Mouse (Mus musculus) ZHBTc4 (cell line): ENCODE data around the gene Gm12166.

Experiments used
- DNase-seq: peaks from one replicate; pipeline ENCODE4 v3.0.0-alpha.2; 2011; ENCODE audit warnings: low read depth, low spot score

Gm12166 gene

GRCm38 (mm10) chr11:46073850-46074688 lies 21.9 kb upstream of the Gm12166 start:
- no peak for DNase-seq

GRCm38 (mm10) chr11:46073061-46073849 lies 21.1 kb upstream of the Gm12166 start:
- no peak for DNase-seq

- no peak for DNase-seq
Observed at GRCm38 (mm10) chr11:46072466-46073060, 20.4 kb upstream of the Gm12166 start.

GRCm38 (mm10) chr11:46070789-46071188 lies 18.7 kb upstream of the Gm12166 start:
- DNase-seq: no peak

- no peak for DNase-seq
Observed at GRCm38 (mm10) chr11:46070161-46070560, 18.0 kb upstream of the Gm12166 start.

- DNase-seq: peak; percentile 56
Observed at GRCm38 (mm10) chr11:46069408-46070003, 17.4 kb upstream of the Gm12166 start.

- peak; percentile 92 for DNase-seq
Observed at GRCm38 (mm10) chr11:46068756-46069407, 16.8 kb upstream of the Gm12166 start.

- DNase-seq: peak; percentile 71
Observed at GRCm38 (mm10) chr11:46067371-46068060, 15.4 kb upstream of the Gm12166 start.

- peak; percentile 53 for DNase-seq
Observed at GRCm38 (mm10) chr11:46065201-46066011, 13.3 kb upstream of the Gm12166 start.

GRCm38 (mm10) chr11:46064767-46065166 lies 12.6 kb upstream of the Gm12166 start:
- no peak for DNase-seq

GRCm38 (mm10) chr11:46062993-46063731 lies 11.0 kb upstream of the Gm12166 start:
- peak; percentile 84 for DNase-seq

GRCm38 (mm10) chr11:46062569-46062968 lies 10.4 kb upstream of the Gm12166 start:
- no peak for DNase-seq

- DNase-seq: no peak
Observed at GRCm38 (mm10) chr11:46061776-46062445, 9.8 kb upstream of the Gm12166 start.

- DNase-seq: no peak
Observed at GRCm38 (mm10) chr11:46060651-46061020, 8.5 kb upstream of the Gm12166 start.

- DNase-seq: peak; percentile 55
Observed at GRCm38 (mm10) chr11:46059887-46060650, 7.9 kb upstream of the Gm12166 start.

- no peak for DNase-seq
Observed at GRCm38 (mm10) chr11:46058916-46059315, 6.8 kb upstream of the Gm12166 start.

- DNase-seq: no peak
Observed at GRCm38 (mm10) chr11:46058011-46058410, 5.9 kb upstream of the Gm12166 start.
